Mouse (Mus musculus): ENCODE data around the gene Ampd1.

DNA sequence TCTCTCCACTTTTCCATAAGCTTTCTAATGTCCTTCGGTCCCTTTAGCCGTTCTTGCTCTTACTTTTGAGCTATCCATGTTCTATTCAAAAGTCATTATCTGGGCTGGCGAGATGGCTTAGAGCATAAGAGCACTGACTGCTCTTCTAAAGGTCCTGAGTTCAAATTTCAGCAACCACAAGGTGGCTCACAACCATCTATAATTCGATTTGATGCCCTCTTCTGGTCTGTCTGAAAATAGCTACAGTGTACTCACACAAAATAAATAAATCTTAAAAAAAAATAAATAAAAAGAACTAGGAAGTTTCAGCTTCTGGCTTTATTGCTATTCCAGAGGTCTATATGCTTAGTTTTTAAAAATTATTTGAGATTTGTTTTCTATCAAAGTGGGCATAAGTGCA is 74.0 kb downstream of the Ampd1 start:
- TF ChIP-seq POLR2A (IDR thresholded peaks at IDR 0.05; ENCODE audit: extremely low read depth, insufficient read depth, low read length) = no peak
- no peak for TF ChIP-seq CTCF (IDR thresholded peaks at IDR 0.05; ENCODE audit: extremely low read depth, insufficient read depth, low read length)

All from cortical plate, adult 2 months (tissue).